Mouse (Mus musculus): ENCODE measurements around the gene Lrrc8d.

DNA sequence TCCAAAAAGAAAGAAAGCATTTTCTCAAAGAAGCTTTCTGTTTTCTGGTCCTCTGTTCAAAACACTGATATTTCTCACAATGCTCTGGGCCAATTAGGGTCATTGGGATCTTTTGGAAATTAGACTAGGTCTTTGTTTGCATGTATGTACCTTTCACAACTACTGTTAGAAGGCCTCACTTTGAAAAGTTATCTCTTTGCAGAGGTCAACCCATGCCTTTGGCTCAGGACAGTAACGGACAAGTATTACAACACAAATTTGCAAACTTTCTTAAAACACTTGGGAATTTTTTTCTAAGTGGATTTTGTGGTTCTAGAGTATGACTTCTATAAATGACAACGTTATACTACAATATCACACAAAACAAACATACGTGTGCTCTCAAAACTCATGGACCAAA lies 128.3 kb downstream of the Lrrc8d start:
- TF ChIP-seq CTCF (IDR thresholded peaks at IDR 0.05; ENCODE audit: borderline replicate concordance, insufficient read depth, low read length), result no peak
- TF ChIP-seq POLR2A (IDR thresholded peaks at IDR 0.05; ENCODE audit: low read depth, low read length), result no peak

Measured in embryonic fibroblast, embryonic 13.5 days (primary cell).